Mouse (Mus musculus) heart, embryonic 12.5 days (tissue): Measurements from ENCODE around the gene Ctso. TPM values are rescaled to one million over a fixed set of nuclear protein-coding genes. Genes with fewer than 3 reads are reported as not detected.

Source experiments
- ATAC-seq: fragments of 200-750 bp; cut with Nextera tagmentation; 2 replicates; pipeline ENCODE4 v1.8.0; 2017; ENCODE audit warnings: moderate TSS enrichment, moderate library complexity; ENCODE audit not compliant: insufficient number of reproducible peaks, low FRiP score
- H3K27ac ChIP-seq: fragments of 300-500 bp; sonication (generic); 2 replicates; pipeline ENCODE4 v1.5.1; 2016; ENCODE audit warnings: mild to moderate bottlenecking, moderate library complexity; ENCODE audit not compliant: poor library complexity, severe bottlenecking
- H3K27me3 ChIP-seq: fragments of 300-500 bp; sonication (generic); replicated peaks from 2 replicates; pipeline ENCODE4 v1.6.1; 2016; ENCODE audit warnings: mild to moderate bottlenecking, moderate library complexity
- H3K36me3 ChIP-seq: fragments of 300-500 bp; sonication (generic); 2 replicates; pipeline ENCODE4 v1.6.1; 2016; ENCODE audit warnings: mild to moderate bottlenecking, moderate library complexity
- H3K4me1 ChIP-seq: fragments of 300-500 bp; sonication (generic); replicated peaks from 2 replicates; pipeline ENCODE4 v1.6.1; 2016; ENCODE audit warnings: mild to moderate bottlenecking
- H3K4me2 ChIP-seq: fragments of 300-500 bp; sonication (generic); 2 replicates; pipeline ENCODE4 v1.6.1; 2016; ENCODE audit warnings: mild to moderate bottlenecking, moderate library complexity
- H3K4me3 ChIP-seq: fragments of 300-500 bp; sonication (generic); 2 replicates; pipeline ENCODE4 v1.5.1; 2016; ENCODE audit warnings: mild to moderate bottlenecking
- H3K9ac ChIP-seq: fragments of 300-500 bp; sonication (generic); 2 replicates; pipeline ENCODE4 v1.6.1; 2016; ENCODE audit warnings: mild to moderate bottlenecking, moderate library complexity
- H3K9me3 ChIP-seq: fragments of 300-500 bp; sonication (generic); replicated peaks from 2 replicates; pipeline ENCODE4 v1.6.1; 2016; ENCODE audit warnings: mild to moderate bottlenecking, moderate library complexity
- WGBS: fragments of 180-500 bp; shearing (Covaris S2); methylation state at CpG from one replicate; pipeline ENCODE4 v1.1.7; 2016; 5-methylcytosine and 5-hydroxymethylcytosine counted together
- polyA plus RNA-seq: library from polyadenylated mRNA; unstranded; fragments of >200 nt; fragmentation: Nextera tagmentation; extraction: Ambion mirVana; gene quantifications from 2 replicates; pipeline ENCODE4 v1.2.1, GENCODE M21; 2016

The Ctso gene
- polyA plus RNA-seq, 1 experiment from 2014 or later: 17.5 TPM

DNA sequence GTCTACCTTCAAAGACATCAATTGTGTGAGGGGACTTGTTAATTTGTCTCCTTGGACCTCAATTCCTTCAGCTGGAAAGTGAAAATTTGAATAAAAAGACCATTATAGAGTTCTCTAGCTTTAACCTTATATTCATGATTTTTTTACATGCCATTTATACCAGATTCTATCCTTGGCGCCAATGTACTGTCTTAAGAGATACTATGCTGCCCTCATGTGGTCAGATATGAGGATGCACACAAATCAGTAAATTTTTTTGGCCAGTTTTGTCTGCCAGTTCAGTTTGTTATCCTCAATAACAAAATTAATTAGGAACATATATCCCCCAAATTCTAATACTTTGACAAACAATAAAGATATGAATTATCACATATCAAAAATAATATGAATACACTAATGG, 7.5 kb upstream of the Ctso start:
- Histone ChIP-seq H3K27ac (no peak overlapping the region), H3K36me3 (no peaks in the 10 kb centered on the region), H3K9me3 (no peaks in the 10 kb centered on the region), H3K4me1 (peaks cover 6% of the 10 kb centered on the region), H3K4me3 (no peak overlapping the region), H3K27me3 (no peaks in the 10 kb centered on the region), H3K9ac (no peak overlapping the region), H3K4me2 (no peak overlapping the region)
- ATAC-seq: no peak
- 4% methylated on average over 1 of the region's 1 CpGs for WGBS

DNA sequence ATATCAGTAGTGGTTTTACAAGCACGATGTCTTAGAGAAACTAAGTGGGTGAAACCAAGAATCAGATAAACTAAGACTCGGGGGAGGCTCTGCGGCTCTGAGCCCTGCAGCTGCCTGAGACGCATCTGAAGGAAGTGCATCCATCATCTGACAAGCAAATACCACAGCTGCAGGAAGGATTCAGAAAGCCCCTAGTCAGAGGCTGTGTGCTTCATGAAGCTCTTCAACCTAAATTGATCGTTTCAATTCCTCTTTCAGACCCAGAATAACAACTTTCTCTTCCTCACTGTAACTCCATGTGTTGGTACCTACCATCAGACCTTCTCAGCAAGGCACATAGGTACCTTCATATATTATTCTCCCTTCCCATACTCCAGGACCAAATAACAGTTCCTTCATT, 6.5 kb upstream of the Ctso start:
- ATAC-seq: no peak
- Histone ChIP-seq H3K4me2 (no peak overlapping the region), H3K9ac (no peak overlapping the region), H3K4me1 (peaks cover 6% of the 10 kb centered on the region), H3K4me3 (no peak overlapping the region), H3K27me3 (no peaks in the 10 kb centered on the region), H3K9me3 (no peaks in the 10 kb centered on the region), H3K27ac (no peak overlapping the region), H3K36me3 (no peaks in the 10 kb centered on the region)
- whole genome bisulfite sequencing: 30% methylated on average over 5 of the region's 5 CpGs

DNA sequence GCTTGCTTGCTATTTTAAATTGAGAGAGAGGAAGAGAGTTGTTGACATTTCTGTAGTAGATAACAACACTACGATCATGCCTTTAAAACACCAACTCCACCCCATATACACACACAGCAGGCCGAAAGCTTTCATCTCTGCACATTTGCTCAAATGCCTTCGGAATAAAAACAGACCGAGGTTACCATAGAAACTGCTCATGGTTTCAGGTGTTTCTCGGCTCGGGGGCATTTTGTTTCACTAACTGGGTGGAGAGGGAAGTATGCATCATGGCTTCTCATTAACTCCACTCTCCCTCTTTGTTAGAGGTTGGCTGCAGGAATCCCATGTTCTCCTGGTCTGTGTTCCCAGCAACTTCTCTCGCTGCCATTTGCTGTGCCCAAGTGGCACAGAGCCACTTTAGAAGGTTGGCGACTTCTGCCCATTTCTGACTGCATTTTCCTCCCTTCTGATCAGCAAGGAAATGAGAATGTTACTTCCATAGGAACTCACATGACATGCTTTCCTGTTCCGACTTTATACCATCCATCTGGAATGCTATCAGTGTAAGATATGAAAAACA, 5.6 kb upstream of the Ctso start:
- Histone ChIP-seq H3K4me3 (no peak overlapping the region), H3K27ac (no peak overlapping the region), H3K27me3 (no peaks in the 10 kb centered on the region), H3K4me1 (peaks cover 6% of the 10 kb centered on the region), H3K36me3 (no peaks in the 10 kb centered on the region), H3K4me2 (no peak overlapping the region), H3K9ac (no peak overlapping the region), H3K9me3 (no peaks in the 10 kb centered on the region)
- 63% methylated on average over 9 of the region's 9 CpGs for WGBS
- ATAC-seq: no peak

DNA sequence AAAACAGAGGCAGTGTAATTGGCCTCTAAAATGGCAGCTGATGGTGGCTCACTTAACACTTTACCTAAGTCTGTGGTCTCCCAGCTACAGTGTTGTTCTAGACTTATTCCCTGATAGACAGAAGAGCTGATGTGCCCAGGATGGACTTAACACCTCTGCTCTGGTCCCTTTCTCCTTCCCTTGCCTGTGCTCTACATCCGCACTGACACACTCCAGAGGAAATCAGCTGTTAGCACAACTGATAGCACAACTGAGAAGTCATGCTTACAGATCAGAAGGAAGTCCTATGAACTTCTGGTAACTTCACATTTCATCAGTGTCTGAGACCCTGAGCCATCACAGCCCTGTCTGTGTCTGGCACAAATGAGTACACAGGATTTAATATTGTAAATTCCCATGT, 3.3 kb upstream of the Ctso start:
- Histone ChIP-seq H3K9ac (no peak overlapping the region), H3K9me3 (no peaks in the 10 kb centered on the region), H3K27me3 (no peaks in the 10 kb centered on the region), H3K4me3 (no peak overlapping the region), H3K36me3 (no peaks in the 10 kb centered on the region), H3K27ac (no peak overlapping the region), H3K4me2 (no peak overlapping the region), H3K4me1 (peaks cover 3% of the 10 kb centered on the region; the same call in 1 of the 2 replicates)
- ATAC-seq: no peak
- WGBS: 35% methylated on average over 1 of the region's 1 CpGs

DNA sequence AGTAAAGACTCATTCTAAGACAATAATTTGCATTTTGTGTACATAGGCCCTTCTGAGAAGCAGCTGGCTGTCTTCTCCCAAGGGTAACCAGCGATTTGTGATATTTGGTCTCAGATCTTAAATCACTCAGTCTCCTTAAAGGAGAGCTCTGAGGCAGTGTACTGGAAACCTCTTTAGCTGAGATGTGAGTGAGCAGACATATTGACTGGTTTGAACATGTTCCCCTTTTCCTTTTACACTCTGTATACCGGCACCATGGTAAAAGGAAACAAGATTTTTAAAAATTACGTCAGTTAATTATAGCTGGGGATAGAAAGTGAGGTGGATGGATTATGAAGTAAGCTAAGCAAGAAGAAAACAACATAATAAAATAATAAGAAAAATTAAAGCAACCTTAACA, 706 bp upstream of the Ctso start:
- H3K9ac ChIP-seq: no peak overlapping the region
- no peaks in the 10 kb centered on the region for H3K27me3 ChIP-seq
- peaks cover 3% of the 10 kb centered on the region; the same call in 1 of the 2 replicates for H3K4me1 ChIP-seq
- no peak overlapping the region for H3K27ac ChIP-seq
- no peak for ATAC-seq
- WGBS: 82% methylated on average over 3 of the region's 3 CpGs
- H3K4me3 ChIP-seq: no peak overlapping the region
- H3K9me3 ChIP-seq: no peaks in the 10 kb centered on the region
- H3K36me3 ChIP-seq: no peaks in the 10 kb centered on the region
- no peak overlapping the region for H3K4me2 ChIP-seq

DNA sequence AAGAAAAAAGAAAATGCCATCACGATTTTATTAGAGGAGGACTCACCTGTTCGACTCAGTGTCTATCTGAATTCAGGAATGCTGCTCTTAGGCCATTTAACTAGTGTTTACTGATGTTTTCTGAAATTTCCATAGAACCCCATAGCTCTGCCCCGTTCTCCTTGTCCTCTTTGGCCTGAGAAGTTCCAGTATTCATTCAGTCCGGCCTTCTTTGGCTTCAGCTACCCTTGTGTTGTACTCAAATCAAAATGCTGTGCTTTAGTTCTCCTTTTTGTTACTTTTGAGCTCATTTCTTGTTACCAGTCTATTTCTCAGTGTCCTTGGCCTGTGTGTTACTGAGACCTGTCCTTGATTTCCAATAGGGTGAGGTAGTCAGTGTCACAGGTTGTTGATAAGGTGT, 947 bp downstream of the Ctso start:
- H3K9me3 ChIP-seq: no peaks in the 10 kb centered on the region
- H3K4me2 ChIP-seq: no peak overlapping the region; the same call in 1 of the 2 replicates
- no peak overlapping the region for H3K4me3 ChIP-seq
- ATAC-seq: no peak
- peaks cover 3% of the 10 kb centered on the region; the same call in 1 of the 2 replicates for H3K4me1 ChIP-seq
- H3K27ac ChIP-seq: peak overlapping the region; percentile 10; the same call in 1 of the 2 replicates
- WGBS: 71% methylated on average over 4 of the region's 4 CpGs
- no peaks in the 10 kb centered on the region for H3K27me3 ChIP-seq
- H3K9ac ChIP-seq: no peak overlapping the region
- no peaks in the 10 kb centered on the region for H3K36me3 ChIP-seq

DNA sequence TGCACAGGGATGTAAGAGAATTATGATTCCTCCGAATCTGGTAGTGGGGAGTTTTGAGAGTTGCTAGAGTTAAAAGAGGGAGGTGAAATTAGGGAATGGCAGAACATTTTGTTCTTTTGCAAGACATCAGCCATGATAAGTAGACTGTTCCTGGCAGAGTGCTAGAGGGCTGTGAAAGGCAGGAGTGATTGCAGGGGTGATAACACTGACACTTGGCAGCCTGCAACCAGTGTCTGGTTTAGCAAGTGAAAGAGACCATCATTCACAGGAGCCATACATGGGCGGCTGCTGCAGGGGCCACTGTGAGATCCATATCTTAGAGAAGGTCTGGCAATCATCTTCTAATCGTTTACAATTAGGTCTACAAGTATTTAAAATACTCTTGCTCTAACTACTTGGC, 6.5 kb downstream of the Ctso start:
- 24% methylated on average over 3 of the region's 3 CpGs for WGBS
- Histone ChIP-seq H3K36me3 (no peaks in the 10 kb centered on the region), H3K9me3 (no peaks in the 10 kb centered on the region), H3K4me2 (no peak overlapping the region), H3K9ac (no peak overlapping the region), H3K27me3 (no peaks in the 10 kb centered on the region), H3K4me1 (peaks cover 4% of the 10 kb centered on the region; the same call in 1 of the 2 replicates), H3K27ac (no peak overlapping the region), H3K4me3 (no peak overlapping the region)
- ATAC-seq: no peak

DNA sequence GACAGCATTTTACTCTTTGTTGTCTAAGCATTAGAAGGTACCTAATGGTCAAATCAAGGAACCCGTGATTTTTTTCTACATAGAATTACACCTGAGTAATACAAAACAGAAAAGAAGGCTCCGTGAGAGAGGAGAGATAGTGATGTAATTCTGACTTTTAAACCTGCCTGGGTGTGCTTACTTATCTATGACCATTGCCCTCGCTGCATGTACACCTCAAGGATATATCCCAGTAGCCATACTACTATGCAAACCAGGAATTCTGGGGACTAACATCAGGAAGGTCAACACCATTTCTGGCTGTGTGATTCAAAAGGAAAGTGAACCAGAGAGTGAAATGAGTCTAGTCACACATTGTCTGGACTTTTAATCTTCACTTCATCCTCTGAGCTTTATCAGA, 9.9 kb downstream of the Ctso start:
- H3K27me3 ChIP-seq: no peaks in the 10 kb centered on the region
- H3K9ac ChIP-seq: no peak overlapping the region
- H3K9me3 ChIP-seq: no peaks in the 10 kb centered on the region
- no peak for ATAC-seq
- H3K27ac ChIP-seq: no peak overlapping the region
- H3K4me3 ChIP-seq: no peak overlapping the region
- no peaks in the 10 kb centered on the region for H3K36me3 ChIP-seq
- H3K4me1 ChIP-seq: peaks cover 4% of the 10 kb centered on the region; the same call in 1 of the 2 replicates
- WGBS: 83% methylated on average over 3 of the region's 3 CpGs
- H3K4me2 ChIP-seq: no peak overlapping the region

DNA sequence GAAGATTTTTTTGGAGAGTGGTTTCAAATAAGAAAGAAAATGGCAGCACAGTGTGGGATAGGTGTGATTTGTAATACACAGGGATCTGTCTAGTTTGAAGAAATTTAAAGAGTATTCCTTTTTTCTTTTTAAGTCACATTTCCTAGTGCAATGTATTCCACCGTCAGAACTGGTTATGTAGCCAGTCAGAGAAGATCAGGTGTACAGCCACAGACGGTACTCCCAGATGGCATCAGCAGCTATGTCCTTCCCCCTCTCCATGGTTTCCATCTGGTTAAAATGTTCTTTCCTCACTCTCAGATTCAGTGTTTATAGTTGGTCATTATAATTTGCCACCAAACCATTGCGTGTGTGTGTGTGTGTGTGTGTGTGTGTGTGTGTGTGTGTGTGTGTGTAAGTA, 10.7 kb downstream of the Ctso start:
- Histone ChIP-seq H3K27me3 (no peaks in the 10 kb centered on the region), H3K9me3 (no peaks in the 10 kb centered on the region), H3K4me2 (no peak overlapping the region), H3K4me1 (peaks cover 4% of the 10 kb centered on the region; the same call in 1 of the 2 replicates), H3K9ac (no peak overlapping the region), H3K4me3 (no peak overlapping the region), H3K27ac (no peak overlapping the region), H3K36me3 (no peaks in the 10 kb centered on the region)
- no peak for ATAC-seq
- WGBS: 81% methylated on average over 3 of the region's 3 CpGs

DNA sequence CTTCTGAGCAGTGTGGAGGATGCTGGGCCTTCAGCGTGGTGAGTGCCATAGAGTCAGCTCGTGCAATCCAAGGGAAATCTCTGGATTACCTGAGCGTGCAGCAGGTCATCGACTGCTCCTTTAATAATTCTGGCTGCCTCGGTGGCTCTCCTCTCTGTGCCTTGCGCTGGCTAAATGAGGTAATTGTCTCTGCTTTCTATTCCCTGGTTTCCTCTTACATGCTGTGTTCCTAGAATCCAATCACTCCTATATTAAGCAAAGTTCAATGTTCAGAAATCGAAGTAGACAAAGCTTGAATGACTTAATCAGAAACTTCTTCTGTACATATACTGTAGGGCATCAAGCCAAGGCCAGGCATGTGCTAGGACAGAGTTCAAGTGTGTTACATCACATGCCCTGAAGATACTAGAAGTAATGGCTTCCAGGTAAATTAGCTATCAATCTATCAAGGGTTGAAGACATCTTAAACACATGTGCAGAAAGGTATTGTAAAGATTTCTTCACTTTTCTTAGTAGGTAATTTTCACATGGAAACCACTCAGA, 12.5 kb downstream of the Ctso start:
- no peak overlapping the region for H3K9ac ChIP-seq
- no peak overlapping the region for H3K4me2 ChIP-seq
- no peaks in the 10 kb centered on the region for H3K27me3 ChIP-seq
- H3K4me1 ChIP-seq: no peaks in the 10 kb centered on the region
- ATAC-seq: no peak
- WGBS: 88% methylated on average over 7 of the region's 7 CpGs
- H3K27ac ChIP-seq: no peak overlapping the region
- H3K4me3 ChIP-seq: no peak overlapping the region
- H3K36me3 ChIP-seq: no peaks in the 10 kb centered on the region
- no peaks in the 10 kb centered on the region for H3K9me3 ChIP-seq

DNA sequence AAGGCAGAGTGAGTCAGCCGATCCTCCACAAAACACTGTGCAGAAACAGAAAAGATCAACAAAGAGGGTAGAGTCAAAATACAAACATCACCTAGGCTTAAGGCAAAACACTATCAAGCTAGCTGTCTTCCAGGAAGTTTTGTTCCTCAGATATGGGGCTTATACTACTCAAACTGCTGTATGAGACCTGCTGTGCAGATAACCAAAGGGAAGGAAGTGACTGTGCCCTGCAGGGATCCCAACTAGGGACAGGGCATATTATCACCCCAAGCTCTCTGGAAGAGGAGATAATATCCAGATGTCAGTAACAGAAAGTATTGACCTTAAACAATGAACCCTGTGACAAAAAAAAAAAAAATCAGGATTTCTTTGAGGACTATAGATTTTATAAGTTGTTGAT, 16.6 kb downstream of the Ctso start:
- no peak overlapping the region for H3K4me3 ChIP-seq
- H3K27ac ChIP-seq: no peak overlapping the region
- no peaks in the 10 kb centered on the region for H3K9me3 ChIP-seq
- no peaks in the 10 kb centered on the region for H3K27me3 ChIP-seq
- H3K4me2 ChIP-seq: no peak overlapping the region
- no peaks in the 10 kb centered on the region for H3K4me1 ChIP-seq
- H3K9ac ChIP-seq: no peak overlapping the region
- WGBS: 35% methylated on average over 1 of the region's 1 CpGs
- peak; percentile 55; the same call in 1 of the 2 replicates for ATAC-seq
- no peaks in the 10 kb centered on the region for H3K36me3 ChIP-seq

DNA sequence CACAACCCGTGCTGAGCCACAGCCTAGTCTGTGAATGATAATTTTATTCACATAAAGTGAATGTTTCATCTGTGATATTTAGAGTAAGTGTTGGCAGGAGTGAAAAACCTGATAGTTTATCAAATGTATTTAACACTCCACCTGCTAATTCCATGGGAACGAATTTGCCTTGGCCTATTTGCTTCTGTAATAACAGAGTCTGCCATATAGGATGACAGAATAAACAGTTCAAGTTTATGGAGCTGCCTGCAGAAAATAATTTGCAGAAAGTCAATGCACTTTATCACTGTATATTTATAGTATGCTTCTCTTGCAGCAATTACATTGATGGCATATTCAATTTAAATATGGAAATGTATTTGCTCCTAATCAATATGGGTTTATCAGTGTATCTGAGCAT, 19.4 kb downstream of the Ctso start:
- Histone ChIP-seq H3K27ac (no peak overlapping the region), H3K9ac (no peak overlapping the region), H3K4me2 (no peak overlapping the region), H3K36me3 (peaks cover 5% of the 10 kb centered on the region; the same call in 1 of the 2 replicates), H3K9me3 (no peaks in the 10 kb centered on the region), H3K4me3 (no peak overlapping the region), H3K4me1 (no peaks in the 10 kb centered on the region), H3K27me3 (no peaks in the 10 kb centered on the region)
- ATAC-seq: no peak
- WGBS: 63% methylated on average over 2 of the region's 2 CpGs
